Mouse (Mus musculus): ENCODE results near the gene Dync1li1.
A peak's percentile ranks its signal among the peaks of the same experiment; 100 is the strongest.
"Not testable (repeated sequence)": the region's sequence is repeated elsewhere in the genome, so short reads cannot be mapped to it uniquely, and the experiment has no call there.

Gene Dync1li1

GRCm38 (mm10) chr9:114673626-114674025 lies 15.0 kb upstream of the Dync1li1 start:
- DNase-seq (ENCODE audit: low spot score), result no peak

GRCm38 (mm10) chr9:114678576-114678975 lies 10.0 kb upstream of the Dync1li1 start:
- DNase-seq (ENCODE audit: low spot score), result no peak

- no peak for DNase-seq (ENCODE audit: low spot score)
Observed at GRCm38 (mm10) chr9:114679944-114680343, 8.6 kb upstream of the Dync1li1 start.

GRCm38 (mm10) chr9:114680531-114680930 lies 8.1 kb upstream of the Dync1li1 start:
- DNase-seq (ENCODE audit: low spot score), result no peak

GRCm38 (mm10) chr9:114682193-114682592 lies 6.4 kb upstream of the Dync1li1 start:
- DNase-seq (ENCODE audit: low spot score), result no peak

GRCm38 (mm10) chr9:114686245-114686644 lies 2.3 kb upstream of the Dync1li1 start:
- DNase-seq (ENCODE audit: low spot score), result no peak

GRCm38 (mm10) chr9:114687639-114688038 lies 951 bp upstream of the Dync1li1 start:
- DNase-seq (ENCODE audit: low spot score), result no peak

- DNase-seq (ENCODE audit: low spot score), result no peak
Observed at GRCm38 (mm10) chr9:114688953-114689407, 390 bp downstream of the Dync1li1 start.

- DNase-seq (ENCODE audit: low spot score), result peak; percentile 26
Observed at GRCm38 (mm10) chr9:114690119-114690601, 1.6 kb downstream of the Dync1li1 start.

- no peak for DNase-seq (ENCODE audit: low spot score)
Observed at GRCm38 (mm10) chr9:114691112-114691511, 2.5 kb downstream of the Dync1li1 start.

GRCm38 (mm10) chr9:114695662-114696061 lies 7.1 kb downstream of the Dync1li1 start:
- not testable (repeated sequence) for DNase-seq (ENCODE audit: low spot score)

GRCm38 (mm10) chr9:114697072-114697471 lies 8.5 kb downstream of the Dync1li1 start:
- DNase-seq (ENCODE audit: low spot score), result no peak

- no peak for DNase-seq (ENCODE audit: low spot score)
Observed at GRCm38 (mm10) chr9:114697926-114698325, 9.3 kb downstream of the Dync1li1 start.

GRCm38 (mm10) chr9:114699262-114699661 lies 10.7 kb downstream of the Dync1li1 start:
- DNase-seq (ENCODE audit: low spot score), result no peak

- DNase-seq (ENCODE audit: low spot score), result no peak
Observed at GRCm38 (mm10) chr9:114699882-114700665, 11.5 kb downstream of the Dync1li1 start.

GRCm38 (mm10) chr9:114701031-114701430 lies 12.4 kb downstream of the Dync1li1 start:
- DNase-seq (ENCODE audit: low spot score), result no peak

- no peak for DNase-seq (ENCODE audit: low spot score)
Observed at GRCm38 (mm10) chr9:114701921-114702320, 13.3 kb downstream of the Dync1li1 start.

- no peak for DNase-seq (ENCODE audit: low spot score)
Observed at GRCm38 (mm10) chr9:114707805-114708204, 19.2 kb downstream of the Dync1li1 start.

- peak; percentile 28 for DNase-seq (ENCODE audit: low spot score)
Observed at GRCm38 (mm10) chr9:114710345-114710744, 21.8 kb downstream of the Dync1li1 start.

GRCm38 (mm10) chr9:114713481-114713880 lies 24.9 kb downstream of the Dync1li1 start:
- DNase-seq (ENCODE audit: low spot score), result no peak

- no peak for DNase-seq (ENCODE audit: low spot score)
Observed at GRCm38 (mm10) chr9:114716677-114717331, 28.2 kb downstream of the Dync1li1 start.

- DNase-seq (ENCODE audit: low spot score), result peak; percentile 53
Observed at GRCm38 (mm10) chr9:114727315-114727714, 38.7 kb downstream of the Dync1li1 start.

- DNase-seq (ENCODE audit: low spot score), result not testable (repeated sequence)
Observed at GRCm38 (mm10) chr9:114728432-114728831, 39.8 kb downstream of the Dync1li1 start.

Measured in lung, postnatal 25 days (tissue).